Mouse (Mus musculus) limb, embryonic 13.5 days (tissue): ENCODE results near the gene Hand1. TPM values are rescaled to one million over a fixed set of nuclear protein-coding genes. Genes with fewer than 3 reads are reported as not detected.

ENCODE experiments used
- ATAC-seq: fragments of 200-750 bp; cut with Nextera tagmentation; 2 replicates; pipeline ENCODE4 v1.8.0; 2017; ENCODE audit warnings: low read depth, moderate number of reproducible peaks, moderate TSS enrichment; ENCODE audit not compliant: low FRiP score
- H3K27ac ChIP-seq: fragments of 300-500 bp; sonication (generic); 2 replicates; pipeline ENCODE4 v1.5.1; 2015; ENCODE audit warnings: inconsistent platforms, mild to moderate bottlenecking, moderate library complexity
- H3K27me3 ChIP-seq: fragments of 300-500 bp; sonication (generic); 2 replicates; pipeline ENCODE4 v1.6.1; 2015; ENCODE audit warnings: mild to moderate bottlenecking, inconsistent platforms
- H3K36me3 ChIP-seq: fragments of 300-500 bp; sonication (generic); 2 replicates; pipeline ENCODE4 v1.6.1; 2015; ENCODE audit warnings: inconsistent platforms, mild to moderate bottlenecking, moderate library complexity
- H3K4me1 ChIP-seq: fragments of 300-500 bp; sonication (generic); 2 replicates; pipeline ENCODE4 v1.6.1; 2015; ENCODE audit warnings: inconsistent platforms
- H3K4me2 ChIP-seq: fragments of 300-500 bp; sonication (generic); replicated peaks from 2 replicates; pipeline ENCODE4 v1.6.1; 2015; ENCODE audit warnings: inconsistent platforms, mild to moderate bottlenecking, moderate library complexity
- H3K4me3 ChIP-seq: fragments of 300-500 bp; sonication (generic); 2 replicates; pipeline ENCODE4 v1.5.1; 2015; ENCODE audit warnings: moderate library complexity, mild to moderate bottlenecking, inconsistent platforms
- H3K9ac ChIP-seq: fragments of 300-500 bp; sonication (generic); 2 replicates; pipeline ENCODE4 v1.6.1; 2015; ENCODE audit warnings: mild to moderate bottlenecking, inconsistent platforms
- H3K9me3 ChIP-seq: fragments of 300-500 bp; sonication (generic); 2 replicates; pipeline ENCODE4 v1.6.1; 2016; ENCODE audit warnings: inconsistent platforms
- WGBS: fragments of 180-500 bp; shearing (Covaris S2); methylation state at CpG from one replicate; pipeline ENCODE4 v1.1.7; 2015; 5-methylcytosine and 5-hydroxymethylcytosine counted together
- polyA plus RNA-seq: library from polyadenylated mRNA; unstranded; fragments of >200 nt; fragmentation: Nextera tagmentation; extraction: Ambion mirVana; gene quantifications from 2 replicates; pipeline ENCODE4 v1.2.1, GENCODE M21; 2015

The Hand1 gene
- polyA plus RNA-seq, 1 experiment from 2014 or later: 2.7 TPM

- Histone ChIP-seq H3K27ac (no peak overlapping the region), H3K9me3 (no peaks in the 10 kb centered on the region), H3K4me2 (no peak overlapping the region), H3K36me3 (no peaks in the 10 kb centered on the region), H3K4me3 (no peak overlapping the region), H3K9ac (no peak overlapping the region), H3K4me1 (peaks cover 15% of the 10 kb centered on the region), H3K27me3 (0 out of 2 replicates have a peak, but pooled peaks cover 3% of the 10 kb centered on the region)
- WGBS: 75% methylated on average over 9 of the region's 9 CpGs
- ATAC-seq: no peak
Measured at GRCm38 (mm10) chr11:57797828-57798227, 34.8 kb downstream of the Hand1 start.

GRCm38 (mm10) chr11:57795086-57795485, 37.5 kb downstream of the Hand1 start:
- H3K9ac ChIP-seq: no peak overlapping the region
- no peak overlapping the region for H3K27ac ChIP-seq
- ATAC-seq: no peak
- no peak overlapping the region for H3K4me2 ChIP-seq
- no peaks in the 10 kb centered on the region for H3K9me3 ChIP-seq
- H3K36me3 ChIP-seq: no peaks in the 10 kb centered on the region
- 0 out of 2 replicates have a peak, but pooled peaks cover 3% of the 10 kb centered on the region for H3K27me3 ChIP-seq
- no peak overlapping the region for H3K4me3 ChIP-seq
- whole genome bisulfite sequencing: 37% methylated on average over 6 of the region's 6 CpGs
- peaks cover 5% of the 10 kb centered on the region for H3K4me1 ChIP-seq

GRCm38 (mm10) chr11:57790866-57791535, 41.6 kb downstream of the Hand1 start:
- H3K4me3 ChIP-seq: no peak overlapping the region
- no peak for ATAC-seq
- H3K4me2 ChIP-seq: no peak overlapping the region; the same call in 1 of the 2 replicates
- H3K27me3 ChIP-seq: 0 out of 2 replicates have a peak, but pooled peaks cover 3% of the 10 kb centered on the region
- no peak overlapping the region for H3K9ac ChIP-seq
- WGBS: 34% methylated on average over 21 of the region's 21 CpGs
- H3K36me3 ChIP-seq: 0 out of 2 replicates have a peak, but pooled peaks cover under 1% of the 10 kb centered on the region
- H3K9me3 ChIP-seq: no peaks in the 10 kb centered on the region
- H3K27ac ChIP-seq: no peak overlapping the region
- H3K4me1 ChIP-seq: peaks cover 18% of the 10 kb centered on the region

GRCm38 (mm10) chr11:57787913-57788312, 44.7 kb downstream of the Hand1 start:
- peaks cover 18% of the 10 kb centered on the region for H3K4me1 ChIP-seq
- H3K4me3 ChIP-seq: no peak overlapping the region
- no peak for ATAC-seq
- no peaks in the 10 kb centered on the region for H3K27me3 ChIP-seq
- H3K36me3 ChIP-seq: peaks cover 28% of the 10 kb centered on the region
- H3K9ac ChIP-seq: no peak overlapping the region
- no peak overlapping the region for H3K27ac ChIP-seq
- H3K9me3 ChIP-seq: no peaks in the 10 kb centered on the region
- WGBS: 41% methylated on average over 3 of the region's 3 CpGs
- H3K4me2 ChIP-seq: no peak overlapping the region

GRCm38 (mm10) chr11:57786616-57787418, 45.8 kb downstream of the Hand1 start:
- H3K9me3 ChIP-seq: no peaks in the 10 kb centered on the region
- ATAC-seq: 0 out of 2 replicates have a peak, but pooled peaks have one; percentile 35
- H3K4me1 ChIP-seq: peaks cover 18% of the 10 kb centered on the region
- no peak overlapping the region for H3K4me3 ChIP-seq
- H3K36me3 ChIP-seq: peaks cover 33% of the 10 kb centered on the region
- 0 out of 2 replicates have a peak, but pooled peaks cover 5% of the 10 kb centered on the region for H3K27me3 ChIP-seq
- no peak overlapping the region for H3K9ac ChIP-seq
- no peak overlapping the region for H3K4me2 ChIP-seq
- H3K27ac ChIP-seq: peak overlapping the region; percentile 49; the same call in 1 of the 2 replicates
- WGBS: 49% methylated on average over 18 of the region's 18 CpGs

- H3K4me1 ChIP-seq: peaks cover 22% of the 10 kb centered on the region
- H3K27me3 ChIP-seq: 0 out of 2 replicates have a peak, but pooled peaks cover 5% of the 10 kb centered on the region
- no peak for ATAC-seq
- H3K9ac ChIP-seq: peak overlapping the region; percentile 35; the same call in 1 of the 2 replicates
- no peak overlapping the region for H3K27ac ChIP-seq
- no peak overlapping the region for H3K4me3 ChIP-seq
- WGBS: 13% methylated on average over 14 of the region's 14 CpGs
- peak overlapping the region; percentile 7; the same call in 1 of the 2 replicates for H3K4me2 ChIP-seq
- H3K36me3 ChIP-seq: peaks cover 27% of the 10 kb centered on the region
- H3K9me3 ChIP-seq: no peaks in the 10 kb centered on the region
Measured at GRCm38 (mm10) chr11:57779824-57780223, 52.8 kb downstream of the Hand1 start.

Other genes starting within 250 kb of the Hand1 start
- 28.6 and 31.3 TPM in 2 replicates for gene Galnt10, start 187.4 kb downstream of the Hand1 start, polyA plus RNA-seq
- gene Sap30l, start 31.2 kb downstream of the Hand1 start, polyA plus RNA-seq: 11.0 and 12.2 TPM in 2 replicates
- gene Larp1, start 176.2 kb upstream of the Hand1 start, polyA plus RNA-seq: 17.7 and 18.2 TPM in 2 replicates